Comparison of ENCODE assay signal across 8 mouse cellular contexts in the genomic region with DNA sequence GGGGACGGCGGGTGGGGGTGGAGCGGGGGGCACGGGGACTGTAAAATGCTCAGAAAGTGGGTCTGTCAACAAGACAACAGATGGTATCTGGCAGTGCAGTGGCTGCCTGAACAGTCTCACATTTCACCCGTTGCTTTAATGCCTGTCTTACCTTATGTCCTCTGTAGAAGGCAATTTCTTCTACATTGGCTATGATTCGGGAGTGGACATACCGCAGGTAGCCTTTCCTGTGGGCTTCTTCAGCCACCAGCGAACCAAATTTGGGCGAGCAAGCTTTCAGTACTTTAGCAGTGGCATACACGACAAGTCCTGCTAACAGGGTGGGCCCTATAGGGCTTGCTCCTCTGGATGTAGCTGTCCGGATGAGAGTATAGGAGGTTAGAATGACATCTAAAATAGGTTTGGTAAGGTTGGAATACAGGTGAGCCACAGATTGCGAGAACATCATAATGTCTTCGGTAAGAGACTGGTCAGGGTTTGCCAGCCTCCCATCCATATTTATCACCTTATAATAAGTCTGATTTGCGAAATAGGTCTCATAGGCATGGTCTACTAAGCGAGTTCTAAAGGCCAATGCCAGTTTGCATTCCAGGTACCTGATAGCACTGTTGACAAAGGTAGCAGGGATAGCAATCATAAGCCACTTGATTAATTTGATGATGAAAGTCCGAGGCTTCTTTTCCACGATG. TPM values are rescaled to one million over a fixed set of nuclear protein-coding genes. Genes with fewer than 3 reads are reported as not detected.
A peak's percentile ranks its signal among the peaks of the same experiment; 100 is the strongest.
DNase-seq lines count a peak whose midpoint lies in the region; ATAC-seq lines count a peak whose summit lies in the region.

No protein-coding gene starts in this region.

- no peak for DNase-seq in kidney, adult 18-20 months
- DNase-seq in cerebellum, adult 9-11 months: peak; percentile 41
- DNase-seq in hindbrain, embryonic 11.5 days (ENCODE audit: low spot score): peak; percentile 31
- DNase-seq in spleen, adult 12 weeks (ENCODE audit: low spot score): no peak
- DNase-seq in spleen, postnatal 14 days (ENCODE audit: low spot score in 2 of 2): no peak
- no peak for DNase-seq in B cell, adult 2 months

- H3K4me1 ChIP-seq in kidney, embryonic 15.5 days: peaks cover 14% of the 10 kb centered on the region
- H3K4me1 ChIP-seq in hindbrain, embryonic 11.5 days (replicated peaks; ENCODE audit: control insufficient read depth, insufficient read depth, low read length): no peaks in the 10 kb centered on the region
- peaks cover 39% of the 10 kb centered on the region for H3K4me1 ChIP-seq in midbrain, embryonic 13.5 days (replicated peaks)

- H3K4me2 ChIP-seq in kidney, embryonic 15.5 days: peak overlapping the region; percentile 80
- H3K4me2 ChIP-seq in hindbrain, embryonic 11.5 days (replicated peaks; ENCODE audit: low read depth, low read length): peak overlapping the region; percentile 37
- peak overlapping the region; percentile 81 for H3K4me2 ChIP-seq in midbrain, embryonic 13.5 days (replicated peaks)

- no peaks in the 10 kb centered on the region for H3K36me3 ChIP-seq in kidney, embryonic 15.5 days
- no peaks in the 10 kb centered on the region for H3K36me3 ChIP-seq in hindbrain, embryonic 11.5 days (ENCODE audit: control insufficient read depth, insufficient read depth, low read length)
- no peaks in the 10 kb centered on the region for H3K36me3 ChIP-seq in midbrain, embryonic 13.5 days

- H3K4me3 ChIP-seq in kidney, embryonic 15.5 days (replicated peaks): peak overlapping the region; percentile 48
- peak overlapping the region; percentile 39 for H3K4me3 ChIP-seq in hindbrain, embryonic 11.5 days (ENCODE audit: low read depth, low read length)
- peak overlapping the region; percentile 55 for H3K4me3 ChIP-seq in midbrain, embryonic 13.5 days (replicated peaks)

- H3K27ac ChIP-seq in kidney, embryonic 15.5 days: peak overlapping the region; percentile 88
- H3K27ac ChIP-seq in hindbrain, embryonic 11.5 days (ENCODE audit: low read depth, low read length): peak overlapping the region; percentile 24
- H3K27ac ChIP-seq in midbrain, embryonic 13.5 days: peak overlapping the region; percentile 87

- no peaks in the 10 kb centered on the region for H3K9me3 ChIP-seq in kidney, embryonic 15.5 days (replicated peaks)
- H3K9me3 ChIP-seq in hindbrain, embryonic 11.5 days (ENCODE audit: control insufficient read depth, low read length): no peaks in the 10 kb centered on the region
- no peaks in the 10 kb centered on the region for H3K9me3 ChIP-seq in midbrain, embryonic 13.5 days

- WGBS in kidney, embryonic 15.5 days: 31% methylated on average over 17 of the region's 17 CpGs
- 35% methylated on average over 17 of the region's 17 CpGs for WGBS in hindbrain, embryonic 11.5 days
- WGBS in midbrain, embryonic 13.5 days: 13% methylated on average over 17 of the region's 17 CpGs

- ATAC-seq in kidney, embryonic 15.5 days (replicated peaks; ENCODE audit: low FRiP score): no peak
- ATAC-seq in hindbrain, embryonic 11.5 days (ENCODE audit: low FRiP score): peak; percentile 41
- ATAC-seq in midbrain, embryonic 13.5 days: peak; percentile 34; the same call in 1 of the 2 replicates

- H3K9ac ChIP-seq in kidney, embryonic 15.5 days: peak overlapping the region; percentile 29; the same call in 1 of the 2 replicates
- H3K9ac ChIP-seq in hindbrain, embryonic 11.5 days (ENCODE audit: low read depth, low read length): peak overlapping the region; percentile 55
- H3K9ac ChIP-seq in midbrain, embryonic 13.5 days (replicated peaks): peak overlapping the region; percentile 69

- 0 out of 2 replicates have a peak, but pooled peaks cover 5% of the 10 kb centered on the region for H3K27me3 ChIP-seq in kidney, embryonic 15.5 days
- H3K27me3 ChIP-seq in hindbrain, embryonic 11.5 days (ENCODE audit: control insufficient read depth, insufficient read depth, low read length): no peaks in the 10 kb centered on the region
- H3K27me3 ChIP-seq in midbrain, embryonic 13.5 days: no peaks in the 10 kb centered on the region; the same call in 1 of the 2 replicates

RNA-seq across cellular contexts. Expression of a gene that starts 0.9 kb away (rescaled TPM):
- polyA plus RNA-seq in kidney, embryonic 15.5 days (2015; fragmentation: Nextera tagmentation; extraction: Ambion mirVana): 3.4 TPM in 2 replicates
- 22.1 and 23.4 TPM in 2 replicates for polyA plus RNA-seq in hindbrain, embryonic 11.5 days (2014; fragmentation: Nextera tagmentation; extraction: Ambion mirVana)
- 18.6 and 18.8 TPM in 2 replicates for polyA plus RNA-seq in midbrain, embryonic 13.5 days (2015; fragmentation: Nextera tagmentation; extraction: Ambion mirVana)

RNA-seq across cellular contexts. Expression of a gene that starts 8.6 kb away (rescaled TPM):
- polyA plus RNA-seq in kidney, embryonic 15.5 days (2015; fragmentation: Nextera tagmentation; extraction: Ambion mirVana): 0.10 TPM in 1 of 2 replicates, not detected in the other
- not detected in 2 replicates for polyA plus RNA-seq in hindbrain, embryonic 11.5 days (2014; fragmentation: Nextera tagmentation; extraction: Ambion mirVana)
- not detected in 2 replicates for polyA plus RNA-seq in midbrain, embryonic 13.5 days (2015; fragmentation: Nextera tagmentation; extraction: Ambion mirVana)

Comparison
In these comparisons a context has a peak if more than half of its experiments do, and no peak if none do; other contexts are left out.
1. H3K27ac ChIP-seq: peak in every context shown above with its lines; median percentile 88 in kidney, embryonic 15.5 days; 87 in midbrain, embryonic 13.5 days; 24 in hindbrain, embryonic 11.5 days.
2. DNase-seq: peak in cerebellum, adult 9-11 months (single experiment) and hindbrain, embryonic 11.5 days (single experiment); none in kidney, adult 18-20 months (single experiment), spleen, adult 12 weeks (single experiment), spleen, postnatal 14 days (0 of 2) and B cell, adult 2 months (0 of 2).
3. Peak in every context shown above with its lines, with median percentiles within 50 percentile points of each other: H3K4me2 ChIP-seq, H3K4me3 ChIP-seq and H3K9ac ChIP-seq.